Mouse (Mus musculus): ENCODE data around the gene Fpr3.
"Not testable (repeated sequence)": the region's sequence is repeated elsewhere in the genome, so short reads cannot be mapped to it uniquely, and the experiment has no call there.

Fpr3 gene

DNA sequence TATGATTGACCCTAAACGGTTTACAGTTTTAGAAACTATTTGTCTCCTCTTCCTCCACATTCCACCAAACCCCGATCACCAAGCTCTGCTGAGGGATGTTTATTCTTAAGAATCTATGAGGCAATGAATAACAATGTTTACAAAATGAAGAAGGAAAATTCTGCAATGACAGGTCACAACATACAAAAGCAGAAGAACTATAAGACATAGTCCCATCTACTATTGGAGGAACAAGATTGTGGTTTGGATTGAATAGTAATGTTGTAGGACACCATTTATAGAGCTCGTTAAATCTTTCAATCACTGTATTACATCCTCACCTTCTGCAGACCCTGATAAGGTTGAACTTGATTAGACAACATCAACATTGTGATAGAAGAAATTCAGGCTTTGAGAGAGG, 5.0 kb upstream of the Fpr3 start:
- DNase-seq (ENCODE audit: low read depth), result no peak

DNA sequence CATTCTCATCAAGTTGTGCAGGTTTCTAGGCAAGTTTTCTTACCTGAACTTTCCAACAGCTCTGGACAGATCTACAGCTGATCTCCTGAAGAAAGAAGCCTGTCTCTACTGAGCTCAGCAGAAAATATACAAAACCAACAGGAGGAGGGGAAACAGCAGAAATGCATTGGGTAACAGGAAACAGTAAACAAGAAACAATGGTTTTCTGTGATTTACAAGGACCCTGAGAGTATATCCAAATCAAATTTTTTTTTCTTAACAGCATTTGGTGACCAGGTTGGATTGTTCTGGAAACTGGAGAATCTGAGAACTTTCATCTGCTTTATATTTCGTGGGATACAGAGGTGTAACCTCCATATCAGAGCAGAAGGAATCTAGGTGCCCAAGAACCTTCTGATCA, 3.8 kb upstream of the Fpr3 start, which contains the start of gene Fpr1:
Fpr1 (minus strand) TSS at position 101 of the 400 bp plus-strand sequence.
- DNase-seq (ENCODE audit: low read depth), result no peak

DNA sequence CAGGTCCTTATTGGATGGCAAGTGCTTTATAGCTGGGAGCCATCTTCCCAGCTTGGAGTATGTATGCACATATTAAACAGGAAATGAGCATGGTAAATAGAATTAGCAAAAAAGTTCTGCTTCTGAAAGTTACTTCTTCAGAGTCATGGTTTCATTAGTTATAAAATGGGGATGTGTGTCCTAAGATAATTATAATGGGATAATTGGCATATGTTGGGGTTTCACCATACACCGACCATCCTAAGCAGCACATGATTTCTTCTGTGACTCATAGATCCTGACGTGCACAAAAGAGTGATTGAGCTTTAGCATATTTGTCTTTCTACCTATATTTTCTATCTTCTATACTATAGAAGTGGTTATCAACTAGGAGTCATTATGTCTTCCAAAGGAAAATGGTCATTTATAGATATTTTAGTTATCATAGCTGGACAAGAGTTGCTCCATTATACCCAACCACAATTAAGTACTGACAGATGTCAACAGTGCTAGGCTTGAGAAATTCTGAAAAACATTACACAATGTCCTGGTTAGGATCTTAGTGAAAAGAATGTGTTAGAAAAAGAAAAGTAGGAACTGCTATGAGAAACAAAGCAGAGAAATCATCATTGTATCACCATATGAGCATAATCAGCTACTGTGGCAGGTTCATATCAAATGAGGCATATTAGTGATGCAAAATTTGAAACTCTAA, 2.2 kb downstream of the Fpr3 start:
- DNase-seq (ENCODE audit: low read depth), result no peak

DNA sequence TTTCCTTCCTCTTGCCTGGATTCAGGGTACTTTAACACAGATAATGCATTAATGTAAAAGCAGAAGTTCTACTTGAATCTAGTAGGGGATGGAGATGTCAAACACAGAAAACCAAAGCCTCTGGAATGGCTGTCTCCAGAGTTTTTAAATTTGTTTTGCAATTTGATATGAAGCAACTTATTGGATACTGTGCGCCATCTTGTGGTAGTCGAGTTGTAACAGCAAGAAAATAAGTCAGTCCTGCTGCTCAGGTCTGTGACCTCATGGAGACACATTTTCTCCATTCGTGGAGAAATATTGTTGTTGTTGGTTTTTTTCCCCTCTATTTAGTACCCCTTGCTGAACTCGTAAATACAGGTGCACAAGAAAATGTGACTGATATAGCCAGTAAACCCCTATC, 8.4 kb downstream of the Fpr3 start:
- peak; percentile 73 for DNase-seq (ENCODE audit: low read depth)

DNA sequence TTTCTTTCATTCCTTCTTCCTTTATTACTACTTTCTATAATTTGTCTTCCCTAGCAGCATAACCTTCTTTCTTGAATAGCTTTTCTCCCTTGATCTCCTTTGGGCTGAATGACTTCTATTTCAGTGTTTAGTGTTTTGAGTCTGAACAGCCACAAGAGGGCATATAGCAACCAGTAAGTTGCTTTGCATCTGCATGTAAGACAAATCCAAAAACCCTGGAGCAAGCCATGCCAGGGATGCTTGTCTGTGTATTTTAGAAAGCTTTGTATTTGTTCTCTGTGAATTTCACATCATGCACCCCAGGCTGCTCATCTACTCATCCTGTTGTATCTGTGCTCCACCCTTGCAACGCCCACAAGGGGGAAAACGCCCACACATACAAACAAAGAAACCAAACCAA, 11.6 kb downstream of the Fpr3 start:
- peak; percentile 29 for DNase-seq (ENCODE audit: low read depth)

DNA sequence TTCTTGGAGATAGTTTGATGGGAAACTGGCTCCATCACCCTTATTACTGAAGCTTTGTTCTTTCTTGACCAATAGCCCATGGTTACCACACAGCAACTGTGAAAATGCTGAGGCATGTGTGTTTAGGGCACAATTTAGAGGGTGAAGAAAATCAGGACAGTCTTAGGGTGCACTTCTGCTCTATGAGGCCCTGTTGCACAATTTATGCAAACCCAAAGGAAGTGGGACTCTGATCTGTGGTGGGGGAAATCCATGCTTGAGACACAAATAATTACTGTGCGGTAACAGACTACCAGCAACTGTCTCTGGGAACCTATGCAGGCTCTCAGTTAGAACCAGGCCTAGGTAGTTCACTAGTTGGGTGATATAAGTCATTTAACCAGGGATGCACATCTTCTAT, 13.1 kb downstream of the Fpr3 start:
- DNase-seq (ENCODE audit: low read depth), result peak; percentile 14

DNA sequence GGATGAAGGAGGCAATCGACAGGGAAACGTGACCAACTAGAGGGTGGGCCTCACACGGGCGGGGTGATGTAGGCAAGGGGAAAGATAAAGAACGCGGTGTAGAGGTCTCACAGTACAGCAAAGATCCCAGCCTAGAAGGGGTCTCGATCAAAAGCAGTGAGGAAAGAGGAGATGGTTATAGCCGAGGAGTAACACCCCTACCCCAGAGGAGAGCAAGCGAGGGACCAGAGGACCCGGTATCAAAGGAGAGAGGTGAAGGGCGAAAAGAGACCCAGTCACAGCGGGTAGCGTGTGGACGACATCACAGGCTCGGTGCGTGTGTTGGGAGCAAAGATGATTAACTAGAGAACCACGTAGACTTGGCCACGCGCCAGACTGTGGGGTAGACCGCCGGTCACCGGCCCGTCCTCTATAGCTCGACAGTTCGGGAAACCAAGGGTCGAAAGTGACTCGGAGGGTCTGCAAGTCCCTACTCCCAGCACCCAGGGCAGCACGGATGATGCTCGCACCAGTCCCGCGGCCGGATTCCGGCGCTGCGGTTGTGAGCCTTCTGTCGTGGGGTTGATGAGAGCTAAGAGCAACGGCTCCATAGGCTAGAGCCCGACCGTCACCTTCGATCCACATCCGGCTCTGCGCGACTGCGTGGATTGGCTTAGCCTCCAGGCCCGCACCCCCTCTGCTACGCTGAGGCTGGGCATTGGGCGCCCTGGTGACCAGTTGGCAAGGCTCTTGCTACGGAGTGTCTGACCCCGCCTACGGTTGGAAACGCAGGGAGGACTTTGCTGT, 22.2 kb downstream of the Fpr3 start:
- DNase-seq (ENCODE audit: low read depth), result peak; percentile 80

DNA sequence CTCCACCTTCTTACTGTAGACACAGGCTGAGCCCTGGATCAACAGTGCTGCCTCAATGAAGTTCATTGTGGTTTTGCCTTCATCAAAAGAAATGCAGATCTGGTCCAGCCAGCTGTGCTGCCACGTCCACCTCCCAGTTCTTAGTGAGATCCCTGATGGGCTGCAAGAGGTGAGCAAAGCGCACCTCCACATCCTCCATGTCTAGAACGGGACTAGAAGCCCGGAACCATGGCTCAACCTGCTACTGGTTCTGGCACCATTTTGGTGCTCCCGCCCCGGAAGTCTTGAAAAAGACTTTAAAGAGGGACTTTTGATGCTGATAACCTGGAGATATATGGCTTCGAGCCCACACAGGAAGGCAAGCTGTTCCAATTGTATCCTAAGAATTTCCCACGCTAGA, 25.0 kb downstream of the Fpr3 start:
- not testable (repeated sequence) for DNase-seq (ENCODE audit: low read depth)

DNA sequence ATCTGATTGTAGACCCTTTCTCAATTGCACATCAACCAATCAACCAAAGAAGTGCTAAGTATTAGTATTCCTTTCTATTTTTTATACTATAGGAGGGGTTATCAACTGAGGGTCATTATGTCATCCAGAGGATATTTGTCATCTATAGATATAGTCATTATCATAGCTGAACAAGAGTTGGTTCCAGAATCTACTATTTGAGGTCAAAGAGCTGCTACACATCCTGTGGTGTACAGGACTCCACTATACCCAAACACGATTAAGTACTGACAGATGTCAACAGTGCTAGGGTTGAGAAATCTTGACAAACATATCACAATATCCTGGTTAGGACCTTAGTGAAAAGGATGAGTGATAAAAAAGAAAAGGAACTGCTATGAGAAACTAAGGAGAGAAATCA, 29.7 kb downstream of the Fpr3 start:
- no peak for DNase-seq (ENCODE audit: low read depth)

DNA sequence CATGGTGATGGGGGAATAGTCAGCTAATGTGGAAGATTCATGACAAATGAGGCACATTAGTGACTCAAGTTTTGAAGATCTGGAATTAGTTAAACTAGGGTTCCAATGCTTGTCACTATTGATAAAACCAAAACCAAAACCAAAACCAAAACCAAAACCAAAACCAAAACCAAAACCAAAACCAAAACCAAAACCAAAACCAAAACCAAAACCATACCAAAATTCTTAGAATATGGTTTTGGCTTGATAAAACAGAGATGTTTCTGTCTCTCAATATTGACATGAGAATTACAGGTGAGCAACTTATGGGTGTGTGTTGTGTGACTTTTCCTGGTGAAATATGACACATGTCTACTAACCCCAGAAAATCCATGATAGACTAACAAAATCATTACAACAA, 30.1 kb downstream of the Fpr3 start:
- no peak for DNase-seq (ENCODE audit: low read depth)

DNA sequence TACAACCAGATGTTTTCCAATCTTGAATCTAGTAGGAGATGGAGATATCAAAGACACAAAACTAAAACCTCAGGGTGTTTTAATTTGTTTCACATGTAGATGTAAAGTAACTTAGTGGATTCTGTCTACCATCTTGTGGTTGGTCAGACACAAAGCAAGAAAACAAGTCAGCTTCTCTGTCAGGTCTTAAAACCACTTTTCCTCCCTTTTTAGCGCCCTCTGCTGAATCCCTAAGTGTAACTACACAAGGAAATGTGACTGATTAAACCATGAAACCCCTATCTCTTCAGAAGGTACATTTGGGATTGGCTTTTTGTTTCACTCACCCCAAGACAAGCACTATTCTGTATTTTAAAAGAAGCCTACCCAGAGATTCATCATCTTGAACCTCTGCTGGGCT, 85.8 kb downstream of the Fpr3 start:
- DNase-seq (ENCODE audit: low read depth), result peak; percentile 30

DNA sequence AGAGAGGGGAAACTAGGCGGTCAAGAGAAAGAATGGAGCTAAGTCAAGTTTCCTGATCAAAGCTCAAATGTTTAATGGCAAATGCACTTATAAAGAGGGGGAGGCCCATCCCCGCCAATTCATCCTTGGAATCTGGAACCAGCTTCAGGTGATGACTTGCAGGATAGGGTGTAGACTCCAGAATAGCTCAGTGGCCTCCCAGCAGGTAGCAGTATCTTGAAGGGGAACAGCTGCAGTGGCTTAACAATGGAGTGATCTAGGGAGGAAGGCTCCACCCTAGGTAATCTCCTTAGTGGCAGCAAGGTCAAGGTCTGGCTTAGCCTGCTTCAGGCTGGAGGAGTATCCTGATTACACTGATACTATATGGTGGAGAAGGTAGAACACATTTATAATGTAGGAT, 93.6 kb downstream of the Fpr3 start:
- DNase-seq (ENCODE audit: low read depth), result not testable (repeated sequence)

DNA sequence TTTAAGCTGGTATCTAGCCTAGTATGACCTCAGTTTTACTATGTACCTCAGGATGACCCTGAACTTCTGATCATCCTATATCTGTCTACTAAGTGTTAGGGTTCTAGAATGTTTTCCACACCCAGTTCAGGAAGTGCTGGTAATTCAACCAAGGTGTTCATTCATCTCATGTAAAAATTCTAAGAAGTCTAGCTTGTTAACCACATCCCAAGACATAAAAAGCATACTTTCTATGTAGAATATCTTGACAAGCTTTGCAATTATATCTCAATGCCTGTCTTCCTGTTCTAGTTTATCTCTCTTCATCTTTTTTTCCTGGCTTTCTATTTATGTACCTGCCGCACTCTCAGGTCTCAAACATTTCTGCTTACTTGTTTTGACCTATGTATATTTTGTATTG, 117.1 kb downstream of the Fpr3 start:
- peak; percentile 34 for DNase-seq (ENCODE audit: low read depth)
